Mouse (Mus musculus) embryonic stem cell, embryonic (primary cell): ENCODE results near the gene Plekhh1.

Experiments used
- CTCF ChIA-PET, 4 experiments: fragments of 300-600 bp in 2 of 4; fragments of 350-600 bp in 2 of 4; sonication (Branson Sonifier 250); formaldehyde crosslinking; loops; one replicate each; lab custom pipeline; 2022; ENCODE audit warnings: inconsistent platforms in 2 of 4; lab: Charles Lee
- POLR2A ChIA-PET, 4 experiments: fragments of 300-600 bp in 2 of 4; fragments of 350-600 bp in 2 of 4; sonication (Branson Sonifier 250); formaldehyde crosslinking; loops; one replicate each; lab custom pipeline; 2022; ENCODE audit warnings: antibody characterized with exemption in 4 of 4, inconsistent platforms in 1 of 4; lab: Charles Lee

Gene Plekhh1

GRCm38 (mm10) chr12:79073362-79073761 is 44.4 kb downstream of the Plekhh1 start:
- ChIA-PET POLR2A (interaction anchor here in 3 of 4 experiments (0.5 to 3.8 kb wide), 6 partner anchors 38 to 1039 kb away, joined by 3 to 16 read pairs (median 4); partner anchors contain the start of genes Plekhh1 (in 1 of the 3) and Zfp36l1 (in 1 of the 3)), CTCF (interaction anchor here in 1 of 4 experiments (0.7 kb wide), 1 partner anchor 24 kb away, joined by 3 read pairs; no protein-coding TSS in a partner anchor)

- POLR2A ChIA-PET = interaction anchor here (0.6 to 2.9 kb wide), 37 partner anchors 9 to 1523 kb away, joined by 3 to 24 read pairs (median 4); partner anchors contain the start of genes Actn1 (in 1 of the 4), Arg2 (in 1 of the 4), Atp6v1d (in 1 of the 4) and Eif2s1 (in 1 of the 4)
Measured at GRCm38 (mm10) chr12:79089182-79089812, 60.3 kb downstream of the Plekhh1 start, which contains the start of gene Pigh. Pigh (minus strand) TSS chr12:79089651.

GRCm38 (mm10) chr12:79092569-79092968 is 63.6 kb downstream of the Plekhh1 start:
- ChIA-PET POLR2A (interaction anchor here in 3 of 4 experiments (0.6 to 2.2 kb wide), 8 partner anchors 32 to 1037 kb away, joined by 3 to 13 read pairs (median 4); partner anchors contain the start of genes Arg2 (in 2 of the 3) and Plekhh1 (in 1 of the 3)), CTCF (interaction anchor here (0.6 to 12.9 kb wide), 14 partner anchors 32 to 181 kb away, joined by 3 to 245 read pairs (median 4); partner anchors contain the start of gene Plekhh1 (in 1 of the 4))

More at GRCm38 (mm10) chr12:79089182-79089812, 60.3 kb downstream of the Plekhh1 start, which contains the start of gene Pigh:
- CTCF ChIA-PET = interaction anchor here (0.5 to 12.9 kb wide), 15 partner anchors 15 to 937 kb away, joined by 3 to 245 read pairs (median 4); no protein-coding TSS in a partner anchor

GRCm38 (mm10) chr12:79097106-79097752 is 68.3 kb downstream of the Plekhh1 start:
- POLR2A ChIA-PET = interaction anchor here in 3 of 4 experiments (0.6 to 2.9 kb wide), 11 partner anchors 27 to 284 kb away, joined by 3 to 26 read pairs (median 3); partner anchors contain the start of gene Plekhh1 (in 2 of the 3)
- CTCF ChIA-PET = interaction anchor here (0.6 to 12.9 kb wide), 47 partner anchors 10 to 891 kb away, joined by 3 to 245 read pairs (median 4); partner anchors contain the start of genes Arg2 (in 2 of the 4) and Plekhh1 (in 2 of the 4)

- POLR2A ChIA-PET = no interaction called here
- CTCF ChIA-PET = interaction anchor here (0.8 to 1.5 kb wide), 4 partner anchors 10 to 185 kb away, joined by 3 to 6 read pairs (median 4); no protein-coding TSS in a partner anchor
Measured at GRCm38 (mm10) chr12:79103773-79104172, 74.8 kb downstream of the Plekhh1 start.

- ChIA-PET POLR2A (interaction anchor here in 1 of 4 experiments (0.6 to 0.7 kb wide), 2 partner anchors 69 to 75 kb away, joined by 3 read pairs; no protein-coding TSS in a partner anchor), CTCF (interaction anchor here (0.5 to 1.5 kb wide), 17 partner anchors 9 to 1007 kb away, joined by 3 to 9 read pairs (median 4); partner anchors contain the start of gene Pigh (in 1 of the 4))
Measured at GRCm38 (mm10) chr12:79104544-79104943, 75.6 kb downstream of the Plekhh1 start.

GRCm38 (mm10) chr12:79105312-79105711 is 76.3 kb downstream of the Plekhh1 start:
- ChIA-PET POLR2A (interaction anchor here in 1 of 4 experiments (0.7 kb wide), 1 partner anchor 76 kb away, joined by 3 read pairs; no protein-coding TSS in a partner anchor), CTCF (interaction anchor here in 1 of 4 experiments (0.6 to 0.7 kb wide), 2 partner anchors 649 to 773 kb away, joined by 3 to 9 read pairs; no protein-coding TSS in a partner anchor)

GRCm38 (mm10) chr12:79118991-79119390 is 90.0 kb downstream of the Plekhh1 start:
- POLR2A ChIA-PET = interaction anchor here in 2 of 4 experiments (0.6 to 2.3 kb wide), 4 partner anchors 11 to 65 kb away, joined by 3 to 10 read pairs (median 5); partner anchors contain the start of gene Arg2 (in 2 of the 2)

GRCm38 (mm10) chr12:79122820-79123219 is 93.9 kb downstream of the Plekhh1 start:
- ChIA-PET CTCF (no interaction called here), POLR2A (no interaction called here)

More at GRCm38 (mm10) chr12:79118991-79119390, 90.0 kb downstream of the Plekhh1 start:
- CTCF ChIA-PET = interaction anchor here in 1 of 4 experiments (0.6 kb wide), 1 partner anchor 198 kb away, joined by 3 read pairs; no protein-coding TSS in a partner anchor

- CTCF ChIA-PET = interaction anchor here (0.6 to 2.8 kb wide), 15 partner anchors 9 to 1457 kb away, joined by 3 to 15 read pairs (median 4); partner anchors contain the start of gene Vti1b (in 1 of the 4)
- POLR2A ChIA-PET = interaction anchor here in 3 of 4 experiments (0.5 to 2.3 kb wide), 29 partner anchors 10 to 1035 kb away, joined by 3 to 10 read pairs (median 3); partner anchors contain the start of genes Pigh (in 1 of the 3), Plekhh1 (in 1 of the 3) and Rad51b (in 1 of the 3)
Measured at GRCm38 (mm10) chr12:79130299-79131177, 101.6 kb downstream of the Plekhh1 start, which contains the start of gene Arg2. Arg2 (plus strand) TSS chr12:79130777.
